Mouse (Mus musculus) kidney, adult 2 months (tissue): ENCODE results near the gene Sgo2a.

Experiments
- CTCF ChIP-seq: fragments of 200-500 bp; conservative IDR thresholded peaks from 2 replicates; pipeline ENCODE4 v1.5.1; 2011; ENCODE audit warnings: low read depth, mild to moderate bottlenecking, control low read depth, low read length, moderate library complexity, mixed read lengths; ENCODE audit not compliant: insufficient read depth, insufficient read length
- POLR2A ChIP-seq: fragments of 200-500 bp; IDR thresholded peaks from one replicate; pipeline ENCODE4 v1.6.1; 2011; ENCODE audit warnings: low read depth, low read length, control low read depth

DNA sequence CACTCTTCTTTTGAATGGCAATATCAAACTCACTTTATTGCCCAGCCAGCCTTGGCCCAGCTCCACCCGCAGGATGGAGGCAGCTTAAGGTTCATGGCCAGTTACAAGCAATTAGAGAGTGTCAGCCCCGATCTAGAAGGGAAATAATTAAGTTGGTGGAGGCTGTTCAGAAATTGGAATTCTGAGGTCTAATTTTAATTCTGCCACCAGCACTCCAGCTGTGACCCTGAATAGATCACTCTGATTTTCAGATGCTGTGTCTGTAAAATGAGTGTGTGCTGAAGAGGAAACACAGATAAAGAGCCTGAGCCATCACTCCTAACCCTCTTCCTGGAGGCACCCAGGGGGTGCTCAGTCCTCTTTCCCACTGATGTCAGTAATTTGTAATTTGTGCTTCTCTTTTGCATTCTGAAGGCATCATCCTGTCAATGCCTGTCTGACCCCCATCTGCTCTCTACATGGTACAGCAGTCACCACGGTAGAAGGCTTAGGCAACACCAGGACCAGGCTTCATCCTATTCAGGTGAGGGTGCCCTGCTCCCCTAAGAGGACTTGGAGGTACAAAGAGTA lies 51.0 kb downstream of the Sgo2a start:
- TF ChIP-seq CTCF (no peak), POLR2A (no peak)
